Mouse (Mus musculus): ENCODE data around the gene 4930404H24Rik.
A peak's percentile ranks its signal among the peaks of the same experiment; 100 is the strongest.

The 4930404H24Rik gene

GRCm38 (mm10) chr2:153492573-153493392, at the start of gene 4930404H24Rik:
TSS of gene 4930404H24Rik (plus strand) at chr2:153492790.
- peak; percentile 91 for DNase-seq

- peak; percentile 37 for DNase-seq
Observed at GRCm38 (mm10) chr2:153443434-153444240, 49.0 kb upstream of the 4930404H24Rik start.

DNA sequence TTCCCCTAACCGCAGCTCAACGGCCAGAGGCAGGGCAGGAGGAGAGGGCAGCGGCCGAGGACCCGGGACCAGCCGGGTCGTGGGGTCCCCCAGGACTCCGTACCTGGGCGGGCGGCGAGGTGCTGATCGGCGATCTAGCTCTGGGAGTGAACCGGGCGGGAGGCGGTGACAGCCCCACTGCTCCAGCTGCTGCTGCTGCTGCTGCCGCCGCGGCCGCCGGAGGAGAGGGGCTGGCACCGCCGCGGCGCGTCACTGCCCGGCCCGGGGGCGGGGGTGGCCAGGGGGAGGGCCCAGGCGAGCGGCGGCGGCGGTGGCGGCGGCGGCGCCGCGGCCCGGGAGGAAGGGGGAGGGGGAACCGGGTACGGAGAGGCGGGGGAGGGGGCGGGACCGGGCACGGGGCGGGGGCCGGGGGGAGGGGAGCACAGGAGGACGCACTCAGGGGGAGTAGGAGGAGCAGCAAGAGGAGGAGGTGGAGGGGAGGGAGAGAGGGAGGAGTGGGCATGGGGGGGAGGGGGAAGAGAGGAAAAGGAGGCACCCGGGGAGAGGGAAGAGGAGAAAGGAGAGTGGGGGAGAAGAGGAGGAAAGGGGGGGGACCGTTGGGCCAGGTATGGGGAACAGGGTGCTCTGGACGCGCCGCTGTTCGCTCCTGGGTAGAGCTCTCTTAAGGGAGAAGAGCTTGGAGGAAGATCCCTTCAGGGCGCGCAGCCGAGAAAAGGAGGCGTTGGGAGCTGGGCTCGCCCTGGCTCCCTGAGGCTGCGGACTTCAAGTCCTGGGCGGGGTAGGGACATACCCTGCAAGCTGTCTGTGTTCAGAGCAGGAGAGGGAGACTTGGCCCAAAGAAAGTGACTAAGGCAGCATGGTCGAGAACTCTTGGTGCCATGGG, 48.1 kb upstream of the 4930404H24Rik start:
- DNase-seq, result peak; percentile 75

DNA sequence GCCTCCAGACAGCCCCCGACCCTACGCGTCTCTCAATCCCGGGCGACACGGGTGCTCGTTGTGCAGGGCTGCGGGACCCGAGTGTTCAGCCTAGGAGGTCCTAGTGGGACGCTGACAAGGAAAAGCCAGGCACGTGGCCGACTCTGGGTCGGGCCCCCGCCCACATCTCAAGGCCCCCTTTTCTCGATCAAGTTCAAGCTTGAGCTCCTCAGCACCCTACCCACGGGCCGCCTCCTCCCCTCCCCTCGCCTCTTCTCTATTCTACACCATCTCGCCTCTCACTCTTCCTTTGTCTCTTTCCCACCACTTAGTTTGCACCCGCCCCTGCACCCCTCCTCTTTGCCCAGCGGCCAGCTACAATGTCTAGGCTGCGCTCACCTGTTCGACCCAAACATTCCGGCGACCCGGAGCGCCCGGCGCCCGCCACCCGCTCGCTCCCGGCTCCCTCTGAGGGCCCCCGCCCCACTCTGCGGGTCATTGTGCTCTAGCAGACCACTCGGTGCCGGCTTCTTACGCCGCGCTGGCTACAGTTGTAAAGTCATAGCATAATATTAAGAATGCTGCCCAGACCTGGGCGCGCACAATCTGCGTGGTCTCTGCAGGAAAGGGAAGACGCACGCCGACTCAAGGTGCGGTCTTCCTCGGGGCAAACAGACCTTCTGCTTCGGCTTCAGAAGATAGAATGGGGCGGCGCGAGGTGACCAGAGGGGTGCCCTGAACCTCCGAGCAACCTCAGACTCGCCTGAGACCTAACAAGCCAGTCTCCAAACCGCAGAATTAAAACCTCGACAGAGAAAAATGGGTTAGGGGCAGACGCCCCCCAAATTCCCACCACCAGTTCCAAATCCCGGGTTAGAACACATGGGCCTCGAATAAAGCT, 47.2 kb upstream of the 4930404H24Rik start:
- no peak for DNase-seq

GRCm38 (mm10) chr2:153446017-153446408, 46.6 kb upstream of the 4930404H24Rik start:
- peak; percentile 43 for DNase-seq

DNA sequence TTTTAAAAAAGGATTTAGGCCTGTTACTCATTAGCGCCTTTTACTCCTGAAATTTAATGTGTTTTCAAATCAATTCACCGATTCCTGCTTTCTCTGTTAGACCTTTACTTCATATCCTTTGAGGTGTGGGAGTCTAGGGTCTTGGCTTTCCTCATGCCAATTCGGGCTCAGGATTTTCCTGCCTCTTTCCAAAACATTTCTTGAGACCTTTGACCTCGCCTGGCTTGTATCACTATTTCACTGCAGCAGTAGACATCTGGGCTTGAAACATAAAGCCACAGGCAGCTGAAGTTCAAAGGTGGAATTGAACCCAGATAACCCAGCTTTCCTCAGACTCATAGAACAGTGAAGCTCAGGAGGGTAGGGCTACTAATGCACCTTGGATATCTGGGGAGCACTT, 46.1 kb upstream of the 4930404H24Rik start:
- no peak for DNase-seq

GRCm38 (mm10) chr2:153447719-153448118, 44.9 kb upstream of the 4930404H24Rik start:
- DNase-seq, result no peak

DNA sequence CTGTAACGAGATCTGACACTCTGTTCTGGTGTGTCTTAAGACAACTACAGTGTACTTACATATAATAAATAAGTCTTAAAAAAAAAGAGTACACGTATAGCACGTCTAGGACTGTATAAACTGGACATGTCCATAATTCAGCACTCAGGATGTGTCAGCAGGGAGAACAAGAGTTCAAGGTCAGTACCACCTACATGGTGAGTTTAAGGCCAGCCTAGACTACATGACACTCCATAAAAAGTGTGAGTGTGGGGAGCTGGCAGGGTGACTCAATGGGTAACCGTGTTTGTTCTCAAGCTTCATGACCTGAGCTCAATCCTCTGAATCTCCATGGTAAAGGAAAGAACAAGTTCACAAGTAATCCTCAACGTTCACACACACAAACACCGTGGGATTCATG, 44.1 kb upstream of the 4930404H24Rik start:
- DNase-seq, result no peak

DNA sequence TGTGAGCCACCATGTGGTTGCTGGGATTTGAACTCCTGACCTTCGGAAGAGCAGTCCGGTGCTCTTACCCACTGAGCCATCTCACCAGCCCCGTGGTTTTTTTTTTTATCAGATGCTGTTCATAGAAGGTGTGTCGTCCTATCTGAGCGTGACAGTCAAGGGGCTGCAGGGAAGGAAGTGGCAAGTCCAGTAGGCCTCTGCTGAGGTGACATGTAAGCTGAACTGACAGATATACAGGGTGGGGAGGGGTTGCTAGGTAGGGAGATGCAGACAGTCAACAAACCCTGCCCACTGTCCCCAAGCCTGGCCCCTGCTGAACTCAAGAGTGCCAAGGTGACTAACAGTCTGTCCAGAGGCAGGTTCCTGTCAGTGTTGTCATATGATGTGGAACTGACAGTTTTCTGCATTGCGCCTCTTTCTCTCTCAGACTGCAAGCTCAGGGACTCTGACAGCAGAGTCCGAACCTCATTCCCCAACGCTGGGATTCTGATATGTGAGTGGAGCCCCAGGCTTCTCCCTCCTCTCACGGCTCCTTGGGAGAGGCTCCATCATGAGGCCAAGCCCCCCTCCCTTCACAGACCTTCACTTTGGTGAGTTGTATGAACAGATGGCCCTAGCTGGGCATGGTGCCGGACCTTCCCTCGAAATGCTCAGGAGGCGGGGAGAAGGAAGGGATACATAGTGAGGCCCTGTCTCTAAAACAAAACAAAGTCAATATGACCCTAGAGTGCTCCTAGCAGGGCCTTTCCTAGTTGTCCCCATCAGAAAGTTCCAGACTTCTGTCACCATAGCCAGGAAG, 38.4 kb upstream of the 4930404H24Rik start:
- DNase-seq, result peak; percentile 80

- DNase-seq, result peak; percentile 86
Observed at GRCm38 (mm10) chr2:153454841-153455506, 37.6 kb upstream of the 4930404H24Rik start.

- no peak for DNase-seq
Observed at GRCm38 (mm10) chr2:153457467-153457866, 35.1 kb upstream of the 4930404H24Rik start.

DNA sequence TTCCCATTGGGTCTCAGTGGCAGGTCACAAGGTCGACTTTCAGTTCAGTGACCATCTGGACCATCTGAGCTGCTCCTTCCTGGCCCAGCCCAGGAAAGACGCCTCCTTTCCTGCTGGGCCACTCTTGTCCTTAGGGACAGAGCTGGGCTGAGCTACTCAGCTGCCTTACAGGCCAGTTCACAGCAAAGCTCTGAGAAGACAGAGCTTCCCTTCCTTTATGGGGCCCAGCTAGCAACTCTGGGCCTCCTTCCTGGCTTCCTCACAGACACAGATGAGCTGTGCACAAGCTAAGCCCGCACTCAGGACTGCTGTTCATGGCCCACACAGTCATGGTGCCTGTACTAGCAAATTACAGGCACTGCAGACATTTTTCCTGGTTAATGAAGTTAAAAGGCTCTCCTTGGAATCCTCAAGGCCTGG, 34.6 kb upstream of the 4930404H24Rik start:
- DNase-seq, result no peak

DNA sequence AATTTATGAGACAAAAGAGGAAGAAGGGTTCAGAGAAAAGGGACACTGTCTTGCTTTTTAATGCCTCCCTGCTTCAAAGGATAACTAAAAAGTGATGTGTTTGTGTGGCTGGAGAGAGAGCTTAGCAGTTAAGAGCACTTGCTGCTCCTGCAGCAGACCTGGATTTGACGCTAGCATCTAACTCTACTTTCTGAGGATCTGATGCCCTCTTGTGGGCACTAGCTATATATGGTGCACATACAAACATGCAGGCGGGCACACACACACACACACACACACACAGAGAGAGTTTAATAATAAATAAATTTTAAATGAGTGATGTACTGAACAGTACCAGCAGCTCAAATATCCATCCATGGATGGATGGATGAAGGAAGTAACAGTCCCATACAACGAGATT, 29.3 kb upstream of the 4930404H24Rik start:
- no peak for DNase-seq

- DNase-seq, result no peak
Observed at GRCm38 (mm10) chr2:153467372-153467771, 25.2 kb upstream of the 4930404H24Rik start.

DNA sequence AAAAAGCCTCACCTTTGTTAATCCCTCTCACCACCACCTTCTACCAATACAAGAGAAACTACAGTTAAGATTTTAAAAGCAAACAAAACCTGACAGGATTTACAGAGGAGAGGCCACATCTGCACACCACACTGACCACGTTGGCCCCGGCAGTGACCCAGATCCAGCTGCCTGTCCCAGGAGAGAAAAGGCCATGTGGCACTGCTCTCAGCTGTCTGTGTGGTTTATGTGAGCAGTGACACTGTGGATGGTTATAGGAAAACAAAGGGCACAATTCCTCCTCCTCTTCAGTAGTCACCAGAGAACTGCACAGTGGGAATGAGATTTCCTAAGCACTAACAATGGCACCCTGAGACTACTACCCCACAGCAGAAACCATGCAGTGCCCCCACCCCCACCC, 23.3 kb upstream of the 4930404H24Rik start:
- DNase-seq, result no peak

- no peak for DNase-seq
Observed at GRCm38 (mm10) chr2:153469764-153470163, 22.8 kb upstream of the 4930404H24Rik start.

DNA sequence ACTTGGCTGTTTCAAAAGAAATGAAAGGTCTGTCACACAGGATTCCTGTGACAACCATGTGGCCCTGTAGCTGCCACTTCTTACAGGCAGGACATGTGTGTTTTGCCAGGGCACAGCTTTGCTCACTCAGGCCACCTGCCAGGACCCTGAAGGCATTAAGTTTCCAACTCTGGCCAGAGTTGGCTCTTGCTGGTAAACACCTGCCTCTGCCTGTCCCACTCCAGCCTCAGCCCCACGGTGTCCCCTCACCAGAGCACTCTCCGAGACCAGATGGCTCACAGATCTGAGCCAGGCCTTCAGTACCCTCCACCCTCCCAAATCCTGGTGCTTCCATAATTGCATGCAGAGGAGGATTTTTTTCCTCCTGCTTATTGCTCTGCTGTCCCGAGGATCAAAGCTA, 21.6 kb upstream of the 4930404H24Rik start:
- no peak for DNase-seq

DNA sequence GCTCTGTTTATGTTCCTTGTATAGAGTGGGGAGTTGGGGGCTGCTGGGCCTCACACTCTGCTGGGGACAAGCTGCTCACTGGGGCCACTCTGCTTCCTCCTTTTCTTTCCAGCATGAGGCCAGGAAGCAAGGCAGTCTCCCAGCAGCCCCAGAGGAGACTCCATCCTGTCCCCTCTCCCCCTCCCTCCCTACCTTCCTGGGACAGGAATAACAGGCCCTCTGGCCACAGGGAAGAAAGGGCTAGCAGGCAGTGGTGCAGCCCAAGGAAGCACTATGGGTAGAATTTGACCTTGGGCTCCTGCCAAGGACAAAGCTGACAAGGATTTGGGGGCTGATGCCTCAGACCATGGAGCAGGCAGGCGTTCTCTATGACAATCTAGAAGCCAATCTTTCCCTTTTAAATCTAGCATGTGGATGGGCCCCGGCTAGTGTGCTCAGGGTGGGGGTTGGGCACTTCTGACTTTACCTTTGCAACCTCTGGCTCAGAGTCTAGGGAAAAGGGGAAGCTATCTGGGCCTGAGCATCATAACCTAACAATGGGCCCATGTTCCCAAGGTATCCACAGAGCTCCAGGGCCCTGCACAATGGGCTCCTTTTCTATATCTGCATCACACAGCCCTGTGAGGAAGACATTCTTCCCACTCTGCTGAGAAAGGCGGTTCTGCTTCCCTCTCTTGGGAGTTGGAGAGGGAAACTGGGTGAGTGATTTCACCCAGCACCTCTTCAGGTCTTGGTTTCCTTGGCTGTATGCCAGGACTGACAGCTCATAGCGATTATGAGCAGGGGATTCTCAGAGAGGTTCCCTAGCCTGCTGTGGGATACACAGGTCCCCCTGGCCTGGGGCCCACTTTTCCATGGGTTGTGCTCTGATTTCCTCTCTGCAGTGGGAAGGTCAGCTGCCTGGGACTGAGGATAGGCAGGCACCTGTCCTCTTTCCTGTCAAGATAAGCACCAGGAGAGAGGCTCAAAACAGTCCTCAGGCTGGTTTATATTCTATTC, 17.2 kb upstream of the 4930404H24Rik start:
- DNase-seq, result no peak

- DNase-seq, result peak; percentile 80
Observed at GRCm38 (mm10) chr2:153478583-153478982, 14.0 kb upstream of the 4930404H24Rik start.

Data from liver (tissue).